Mouse (Mus musculus): Measurements from ENCODE around the gene Aff3. TPM values are rescaled to one million over a fixed set of nuclear protein-coding genes. Genes with fewer than 3 reads are reported as not detected.
A peak's percentile ranks its signal among the peaks of the same experiment; 100 is the strongest.

The Aff3 gene
- total RNA-seq, 2 experiments from 2014 or later, result 94.2 to 102 TPM

- intact Hi-C loops (cut with DNase I), result loop anchor here (10.0 kb wide), 1 partner anchor 436 kb away; no protein-coding TSS in a partner anchor
- DNase-seq (ENCODE audit: low spot score in 2 of 2), result peak in 1 of 2 experiments; percentile 49
Observed at GRCm38 (mm10) chr1:38620401-38620800, 44.4 kb downstream of the Aff3 start.

DNA sequence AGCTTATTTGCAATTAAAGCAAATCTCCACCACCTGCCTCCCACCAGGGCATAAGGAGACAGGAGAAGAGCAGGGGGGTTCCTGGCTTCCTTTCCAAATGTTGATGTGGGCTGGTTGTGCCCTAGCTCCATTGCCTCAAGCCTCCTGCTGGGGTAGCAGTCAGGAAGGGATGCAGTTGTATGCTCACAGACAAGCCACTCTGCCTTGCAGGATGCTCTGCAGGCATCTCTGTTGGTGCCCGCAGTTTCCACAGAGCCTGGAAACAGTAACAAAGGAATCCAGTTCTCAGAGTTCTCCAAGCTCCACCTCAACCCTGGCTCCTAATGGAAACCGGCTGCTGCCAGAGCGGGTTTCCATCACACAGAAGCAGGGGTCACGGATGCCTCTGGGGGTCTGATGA lies 58.0 kb downstream of the Aff3 start:
- DNase-seq (ENCODE audit: low spot score in 2 of 2), result no peak
- intact Hi-C loops (cut with DNase I), result no loop called here

DNA sequence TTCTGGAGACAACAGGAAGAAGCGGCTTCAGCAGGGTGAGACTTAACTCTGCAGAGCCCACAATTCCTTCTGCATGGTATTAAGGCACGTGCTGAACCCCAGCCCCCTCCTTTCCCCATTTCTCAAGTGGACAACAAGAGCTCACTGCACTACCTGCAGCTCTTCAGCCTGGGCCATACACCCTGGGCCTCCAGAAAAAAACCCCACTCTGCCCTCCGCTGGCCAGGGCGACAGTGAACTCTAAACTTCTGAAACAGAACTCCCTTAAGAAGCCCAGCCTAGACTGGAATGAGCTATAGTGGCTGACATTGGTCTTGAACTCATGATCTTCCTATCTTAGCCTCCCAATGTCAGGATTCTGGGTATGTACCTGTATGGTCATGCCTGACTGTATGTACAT lies 59.3 kb downstream of the Aff3 start:
- intact Hi-C loops (cut with DNase I), result no loop called here
- DNase-seq (ENCODE audit: low spot score in 2 of 2), result no peak

GRCm38 (mm10) chr1:38604611-38605010 lies 60.1 kb downstream of the Aff3 start:
- DNase-seq (ENCODE audit: low spot score in 2 of 2), result no peak
- intact Hi-C loops (cut with DNase I), result no loop called here

DNA sequence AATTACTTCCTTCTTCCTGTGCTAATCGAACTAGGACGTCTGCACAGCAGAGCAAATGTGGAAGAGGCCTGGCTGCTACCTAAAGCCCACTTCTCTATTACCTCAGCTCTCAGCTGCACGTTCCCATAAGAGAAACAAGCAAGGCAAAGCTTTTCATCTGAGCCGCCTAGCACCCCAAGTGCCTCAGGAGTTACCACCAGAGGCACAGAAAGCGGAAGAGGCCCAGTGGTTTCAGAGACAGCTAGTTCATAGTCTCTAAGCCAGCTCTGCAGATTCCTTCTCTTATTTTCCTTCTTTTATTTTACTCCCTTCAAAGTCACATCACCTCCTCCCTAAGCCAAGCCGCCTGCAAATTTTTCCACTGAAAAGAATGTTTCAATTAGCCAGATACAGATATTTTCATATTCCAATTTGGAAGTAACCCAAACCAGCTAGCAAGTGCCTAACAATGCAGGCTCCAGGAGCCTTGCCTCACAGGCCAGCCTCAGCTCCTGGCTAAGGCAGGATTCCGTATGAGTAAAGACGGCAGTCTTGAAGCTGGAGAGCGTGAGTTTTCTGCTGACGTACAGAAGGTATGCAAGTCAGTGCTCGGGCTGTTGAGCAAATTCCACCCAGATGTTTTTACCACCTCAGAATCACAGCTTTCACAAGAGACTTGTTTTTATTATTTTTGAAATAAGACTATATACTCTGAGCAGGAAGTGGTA lies 62.8 kb downstream of the Aff3 start:
- intact Hi-C loops (cut with DNase I), result no loop called here

DNA sequence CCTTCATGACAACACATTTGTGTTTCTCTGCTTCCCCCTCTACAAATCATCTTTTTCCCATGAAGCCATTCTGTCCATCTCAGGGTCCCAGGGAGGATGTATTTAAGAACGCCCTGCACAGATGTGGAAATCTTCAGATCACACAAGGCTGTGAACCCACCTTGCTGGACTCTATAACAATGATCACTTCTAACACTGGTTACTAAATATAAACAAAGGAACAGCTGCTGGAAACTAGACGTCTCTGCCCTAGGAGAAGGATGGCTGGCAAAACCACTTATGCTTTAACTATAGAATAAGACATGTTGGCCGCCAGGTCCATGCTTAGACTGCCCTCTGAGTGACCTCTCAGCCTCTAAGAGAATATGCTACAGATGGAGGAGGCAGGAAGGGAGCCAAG lies 69.4 kb downstream of the Aff3 start:
- intact Hi-C loops (cut with DNase I), result no loop called here

More for the DNA sequence above, 62.8 kb downstream of the Aff3 start:
- DNase-seq (ENCODE audit: low spot score in 2 of 2), result no peak

GRCm38 (mm10) chr1:38594766-38595165 lies 70.0 kb downstream of the Aff3 start:
- intact Hi-C loops (cut with DNase I), result no loop called here
- DNase-seq (ENCODE audit: low spot score in 2 of 2), result no peak

More for the DNA sequence above, 69.4 kb downstream of the Aff3 start:
- no peak for DNase-seq (ENCODE audit: low spot score in 2 of 2)

- intact Hi-C loops (cut with DNase I), result no loop called here
Observed at GRCm38 (mm10) chr1:38591194-38591593, 73.6 kb downstream of the Aff3 start.

DNA sequence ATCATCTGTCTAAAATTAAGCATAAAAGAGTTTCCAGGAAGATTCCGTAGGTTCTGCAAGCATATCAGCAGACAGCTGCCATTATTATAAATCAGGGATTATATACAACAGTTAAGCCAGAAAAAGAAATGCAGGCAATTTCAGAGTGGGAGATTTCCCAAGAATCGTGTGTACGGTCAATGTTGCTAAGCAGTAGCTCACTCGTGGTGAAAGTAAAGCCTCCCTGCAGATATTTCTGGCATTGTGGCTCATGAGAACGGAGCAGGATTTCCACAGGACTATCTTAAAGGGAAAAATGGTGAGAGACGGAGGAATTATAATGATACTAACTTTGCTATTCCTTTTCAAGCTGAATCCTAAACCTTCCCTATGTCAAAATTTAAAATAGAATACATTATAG lies 76.0 kb downstream of the Aff3 start:
- intact Hi-C loops (cut with DNase I), result no loop called here
- peak in 1 of 2 experiments; percentile 64 for DNase-seq (ENCODE audit: low spot score in 2 of 2)

More at GRCm38 (mm10) chr1:38591194-38591593, 73.6 kb downstream of the Aff3 start:
- DNase-seq (ENCODE audit: low spot score in 2 of 2), result no peak

DNA sequence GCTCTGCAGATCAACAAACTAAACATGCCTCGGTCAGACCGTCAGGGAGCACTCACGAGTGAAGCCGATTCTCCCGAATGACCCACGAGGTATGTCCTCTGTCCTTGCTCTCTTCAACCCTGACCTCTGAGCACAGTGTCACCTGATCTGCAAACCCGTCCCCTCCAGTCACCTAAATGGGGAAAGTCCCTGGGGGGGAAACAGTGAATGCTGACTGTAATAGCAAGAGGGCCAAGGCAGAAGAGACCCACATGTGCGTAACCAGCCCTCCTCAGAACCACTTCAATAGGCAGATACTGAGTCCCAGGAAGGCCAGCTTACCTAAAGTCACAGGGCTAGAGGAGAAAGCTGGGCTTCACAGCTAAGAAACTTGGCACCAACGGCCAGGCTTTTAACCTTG lies 82.4 kb downstream of the Aff3 start:
- no peak for DNase-seq (ENCODE audit: low spot score in 2 of 2)
- intact Hi-C loops (cut with DNase I), result no loop called here

DNA sequence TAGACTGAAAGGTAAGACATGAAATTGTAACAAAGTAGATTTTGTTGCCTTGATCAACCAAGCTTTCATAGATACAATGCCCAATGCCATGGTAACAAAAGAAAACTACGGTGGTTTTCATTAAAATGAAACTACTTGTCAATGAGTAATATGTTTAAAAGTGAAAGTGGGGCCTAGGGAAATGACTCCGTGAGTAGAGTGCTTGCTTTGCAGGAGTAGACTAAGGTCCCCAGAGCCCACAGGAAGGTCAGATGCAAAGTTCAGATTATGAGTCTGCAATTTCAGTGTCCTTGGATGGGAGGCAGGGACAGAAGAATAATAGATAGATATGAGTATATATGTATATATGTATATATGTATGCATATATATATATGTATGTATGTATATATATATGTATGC lies 84.2 kb downstream of the Aff3 start:
- intact Hi-C loops (cut with DNase I), result no loop called here
- no peak for DNase-seq (ENCODE audit: low spot score in 2 of 2)

DNA sequence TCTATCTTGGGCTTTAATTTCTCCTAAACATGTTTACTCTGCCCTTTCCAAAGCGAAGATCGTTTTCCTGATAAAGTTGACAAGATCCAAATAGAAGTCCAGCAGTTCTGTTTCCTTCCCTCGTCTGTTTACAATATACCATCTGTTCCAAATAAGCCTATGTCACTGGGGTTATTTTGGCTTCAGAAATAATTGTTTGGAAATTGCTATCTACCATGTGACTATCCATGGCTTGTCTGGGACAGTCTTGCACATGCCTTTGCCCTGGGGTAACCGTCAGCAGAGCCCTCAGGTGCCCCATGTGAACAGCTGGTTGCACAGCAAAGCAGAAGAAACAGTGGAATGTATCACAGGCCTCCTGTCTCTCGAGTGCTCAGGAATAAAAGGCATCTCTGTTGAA lies 86.4 kb downstream of the Aff3 start:
- intact Hi-C loops (cut with DNase I), result no loop called here
- no peak for DNase-seq (ENCODE audit: low spot score in 2 of 2)

DNA sequence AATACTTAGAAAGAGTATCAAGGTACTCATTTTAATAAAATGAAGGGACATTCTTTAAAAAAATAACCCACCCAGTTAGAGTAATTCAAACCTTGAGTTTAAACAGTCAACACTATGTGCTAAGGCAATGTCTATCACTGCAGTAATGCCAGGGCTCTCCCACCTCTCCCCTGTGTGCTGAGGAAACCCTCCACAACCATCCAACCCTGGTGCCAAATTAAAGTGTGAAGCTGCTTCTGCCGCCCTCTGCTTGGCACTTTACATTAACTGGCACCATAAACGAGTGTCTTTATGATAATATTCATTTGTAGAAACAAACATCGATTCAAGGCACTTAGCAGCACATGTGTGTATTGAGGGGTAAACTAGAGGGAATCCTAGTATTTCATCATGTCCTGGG lies 97.0 kb downstream of the Aff3 start:
- no peak for DNase-seq (ENCODE audit: low spot score in 2 of 2)
- intact Hi-C loops (cut with DNase I), result no loop called here

DNA sequence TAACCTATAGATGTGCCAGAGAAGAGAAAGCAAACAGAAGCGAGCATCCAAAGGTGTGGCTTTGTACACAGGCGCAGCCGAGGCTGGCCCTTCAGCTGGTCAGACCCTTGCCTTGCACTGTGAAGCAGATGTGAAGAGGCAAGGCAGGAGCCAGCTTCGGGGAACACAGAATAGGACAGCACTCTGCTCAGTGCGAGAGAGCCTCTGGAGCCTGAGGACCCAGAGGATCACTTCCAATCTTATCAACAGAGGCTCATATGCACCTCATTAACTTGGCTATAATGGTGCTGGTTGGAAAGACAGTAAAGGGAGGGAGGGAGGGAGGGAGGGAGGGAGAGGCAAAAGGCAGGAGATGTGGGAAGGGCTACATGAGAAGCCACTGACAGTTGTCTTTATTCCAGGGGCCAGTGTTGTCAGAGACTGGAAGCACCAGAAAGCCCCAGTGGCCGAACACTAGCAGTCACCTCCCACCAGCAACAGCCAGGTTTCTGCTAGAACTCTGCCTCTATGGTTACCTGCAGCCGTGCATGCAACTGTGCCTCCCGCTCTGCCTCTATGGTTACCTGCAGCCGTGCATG lies 98.6 kb downstream of the Aff3 start:
- intact Hi-C loops (cut with DNase I), result no loop called here
- DNase-seq (ENCODE audit: low spot score in 2 of 2), result no peak

DNA sequence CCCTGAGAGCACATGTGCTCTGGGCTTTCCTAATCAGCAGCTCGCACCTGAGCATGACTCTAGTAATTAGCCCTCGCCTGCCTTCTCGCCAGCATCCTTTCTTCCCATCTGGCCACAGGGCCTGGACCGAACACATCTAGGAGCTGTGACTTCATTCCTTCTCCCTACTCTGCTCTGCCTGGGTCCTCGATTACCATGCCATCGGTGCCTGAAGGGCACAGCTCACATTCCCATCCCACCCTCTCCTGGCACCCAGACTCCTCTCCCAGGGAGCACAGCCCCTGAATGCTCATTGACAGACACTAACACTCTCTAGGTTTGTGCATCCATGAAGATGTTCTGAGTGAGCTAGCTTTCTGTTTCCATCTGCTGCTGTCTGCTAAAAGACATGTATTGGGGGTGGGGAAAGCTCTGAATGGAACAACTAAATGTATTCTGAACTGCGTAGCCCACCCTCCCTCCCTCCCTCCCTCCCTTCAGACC lies 99.4 kb downstream of the Aff3 start:
- intact Hi-C loops (cut with DNase I), result no loop called here
- no peak for DNase-seq (ENCODE audit: low spot score in 2 of 2)

- intact Hi-C loops (cut with DNase I), result no loop called here
- DNase-seq (ENCODE audit: low spot score in 2 of 2), result no peak
Observed at GRCm38 (mm10) chr1:38562397-38563199, 102.2 kb downstream of the Aff3 start.

DNA sequence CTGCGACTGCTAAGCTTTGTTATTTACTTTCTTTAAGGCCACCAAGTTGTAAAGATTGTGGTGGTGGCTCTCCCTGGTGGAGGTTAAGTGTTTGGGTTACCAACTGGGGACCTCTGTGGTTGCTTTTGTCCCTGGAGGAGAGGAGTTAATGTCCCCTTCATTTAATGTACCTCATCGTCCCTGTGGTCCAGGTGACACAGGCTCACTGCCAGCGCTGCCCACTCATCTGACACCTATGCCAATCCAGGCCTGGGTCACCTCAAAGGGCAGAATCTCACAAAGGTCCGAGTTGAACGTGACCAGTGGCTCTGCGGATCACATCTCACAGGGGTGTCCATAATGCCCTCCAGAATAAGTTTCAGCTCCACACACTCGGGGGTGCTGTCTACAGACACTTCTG lies 103.4 kb downstream of the Aff3 start:
- intact Hi-C loops (cut with DNase I), result no loop called here
- DNase-seq (ENCODE audit: low spot score in 2 of 2), result no peak

DNA sequence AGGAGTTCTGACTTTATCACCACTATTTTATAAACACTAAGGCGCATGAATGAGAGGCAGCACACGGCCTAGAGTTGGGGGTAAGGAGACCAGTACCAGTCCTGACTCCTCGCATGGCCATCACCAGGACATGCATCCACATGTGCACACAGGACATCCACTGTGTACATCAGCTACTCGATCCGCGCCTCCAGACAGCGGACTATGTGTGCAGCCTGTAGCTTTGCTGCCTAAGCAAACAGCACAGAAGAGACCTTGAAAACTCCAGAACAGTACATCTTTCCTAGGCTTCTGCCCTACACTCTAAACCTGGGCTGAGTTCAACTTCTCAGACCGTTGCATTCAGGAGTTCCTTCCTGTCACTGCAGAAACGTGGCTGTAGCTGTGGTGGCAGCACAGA lies 104.1 kb downstream of the Aff3 start:
- no peak for DNase-seq (ENCODE audit: low spot score in 2 of 2)
- intact Hi-C loops (cut with DNase I), result no loop called here

- intact Hi-C loops (cut with DNase I), result no loop called here
- DNase-seq (ENCODE audit: low spot score in 2 of 2), result no peak
Observed at GRCm38 (mm10) chr1:38557615-38558014, 107.1 kb downstream of the Aff3 start.

DNA sequence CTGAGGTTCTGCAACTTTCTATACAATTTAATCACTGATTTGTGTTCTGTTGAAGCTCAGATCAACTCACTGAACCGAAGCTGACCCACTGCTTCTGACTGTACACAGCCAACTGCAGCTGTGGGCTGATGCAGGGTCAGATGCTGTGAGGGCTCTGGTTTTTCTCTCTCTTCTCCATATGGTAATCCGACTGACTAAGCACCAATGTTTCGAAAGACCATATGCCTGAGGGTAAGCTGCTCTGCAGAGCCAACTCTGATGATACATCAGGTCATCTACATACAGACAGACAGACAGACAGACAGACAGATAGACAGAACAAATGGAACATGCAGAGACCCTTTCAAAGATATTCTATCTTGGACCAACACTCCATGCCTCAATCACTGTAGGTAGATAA lies 110.2 kb downstream of the Aff3 start:
- DNase-seq (ENCODE audit: low spot score in 2 of 2), result no peak
- intact Hi-C loops (cut with DNase I), result no loop called here

- intact Hi-C loops (cut with DNase I), result no loop called here
- no peak for DNase-seq (ENCODE audit: low spot score in 2 of 2)
Observed at GRCm38 (mm10) chr1:38553090-38553489, 111.7 kb downstream of the Aff3 start.
